Mouse (Mus musculus) G1E (cell line): ENCODE measurements around the gene Sec62.

Experiments used
- CTCF ChIP-seq: IDR thresholded peaks from 2 replicates; pipeline ENCODE4 v1.5.1; 2012; ENCODE audit warnings: low read depth, low read length, inconsistent platforms, mixed read lengths
- GATA1 ChIP-seq: IDR thresholded peaks from 2 replicates; pipeline ENCODE4 v1.6.1; 2012; ENCODE audit warnings: borderline replicate concordance, low read length, inconsistent platforms, mixed read lengths
- GATA2 ChIP-seq: IDR thresholded peaks from 2 replicates; pipeline ENCODE4 v1.6.1; 2012; ENCODE audit warnings: low read depth, low read length, inconsistent platforms, borderline replicate concordance
- POLR2AphosphoS5 ChIP-seq: IDR thresholded peaks from 2 replicates; pipeline ENCODE4 v1.6.1; 2012; ENCODE audit warnings: low read depth, low read length, inconsistent platforms; ENCODE audit not compliant: insufficient replicate concordance
- TAL1 ChIP-seq: conservative IDR thresholded peaks from 2 replicates; pipeline ENCODE4 v1.6.1; 2012; ENCODE audit warnings: low read depth, low read length, inconsistent platforms, mixed read lengths

DNA sequence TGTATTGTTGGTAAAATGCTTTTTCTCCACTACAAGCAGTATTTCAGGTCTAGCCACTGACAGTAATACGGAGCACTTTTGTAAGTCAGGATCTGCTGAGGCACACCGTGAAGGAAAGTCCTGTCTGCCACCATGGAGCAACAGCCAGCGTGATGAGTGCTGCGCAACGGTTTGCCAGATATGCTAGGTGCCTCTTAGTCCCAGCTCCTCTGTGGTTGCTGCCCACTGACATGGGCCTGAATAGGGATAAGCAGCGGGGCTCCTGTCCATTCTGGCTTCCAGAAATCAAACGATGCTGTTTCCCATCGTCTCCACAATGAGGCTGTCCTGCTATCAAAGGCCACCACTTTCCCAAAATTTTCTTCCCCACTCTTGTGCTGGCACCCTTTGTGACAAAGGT, 29.5 kb downstream of the Sec62 start:
- TF ChIP-seq CTCF (no peak), GATA1 (no peak), TAL1 (no peak), GATA2 (no peak), POLR2AphosphoS5 (no peak)
